Mouse (Mus musculus): ENCODE measurements around the gene Ap1g2.

DNA sequence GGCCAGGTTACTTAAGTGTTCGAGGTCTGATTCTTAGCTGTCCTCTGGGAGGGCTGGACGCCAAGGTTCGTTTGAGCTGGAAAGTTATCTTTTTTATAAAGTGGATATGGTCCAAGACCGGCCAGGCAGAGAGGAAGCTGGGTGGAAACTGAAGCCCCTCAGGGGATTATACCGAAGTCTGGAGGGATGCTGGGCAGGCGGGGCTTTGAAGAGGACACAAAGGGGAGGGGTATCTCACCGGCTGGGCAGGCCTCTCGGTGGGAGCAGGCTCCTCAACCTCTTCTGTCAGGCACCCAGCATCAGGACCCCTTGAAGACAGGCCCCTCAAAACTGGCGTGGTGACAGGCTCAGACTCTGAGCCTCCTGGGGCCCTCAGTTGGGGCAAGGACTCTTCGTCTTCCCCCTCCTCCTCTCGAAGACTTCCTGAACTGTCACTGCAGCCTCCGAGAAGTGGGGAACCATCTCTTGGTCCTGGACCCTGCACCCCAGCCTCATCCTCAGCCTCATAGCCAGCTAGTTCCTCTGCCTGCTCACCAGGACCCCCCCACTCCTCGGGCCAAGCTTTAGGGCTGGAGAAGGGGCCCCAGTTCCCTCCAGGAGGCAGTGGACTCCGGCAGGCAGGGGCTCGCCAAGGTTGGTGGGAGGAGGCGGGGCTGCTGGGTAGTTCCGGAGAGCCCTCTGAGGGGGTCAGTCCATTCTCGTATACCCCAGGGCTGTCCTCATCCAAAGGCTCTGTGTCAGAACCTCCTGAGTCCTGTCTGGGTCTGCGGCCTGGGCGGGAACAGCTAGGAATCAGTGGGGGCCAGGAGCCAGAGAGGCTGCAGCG, 2.9 kb upstream of the Ap1g2 start:
- no peak for TF ChIP-seq POLR2AphosphoS2 (IDR thresholded peaks at IDR 0.05; ENCODE audit: insufficient read length, low read depth)
- no peak for TF ChIP-seq TCF12 (IDR thresholded peaks at IDR 0.05; ENCODE audit: insufficient read depth, poor library complexity, severe bottlenecking)
- no peak for TF ChIP-seq POLR2A (IDR thresholded peaks at IDR 0.05; ENCODE audit: insufficient read length, low read depth)
- no peak for TF ChIP-seq MAX (IDR thresholded peaks at IDR 0.05; ENCODE audit: low read depth)
- TF ChIP-seq USF1 (IDR thresholded peaks at IDR 0.05; ENCODE audit: low read depth) = no peak
- TF ChIP-seq E2F4 (IDR thresholded peaks at IDR 0.05; ENCODE audit: insufficient read depth) = no peak
- TF ChIP-seq SRF (IDR thresholded peaks at IDR 0.05; ENCODE audit: control insufficient read depth, insufficient read length, low read depth) = no peak
- TF ChIP-seq MYOG (IDR thresholded peaks at IDR 0.05; ENCODE audit: control insufficient read depth in 1 of 3, insufficient read depth in 1 of 3, insufficient read length in 2 of 3, low read depth in 2 of 3) = no peak
